Mouse (Mus musculus): Measurements from ENCODE around the gene Fam166b. TPM values are rescaled to one million over a fixed set of nuclear protein-coding genes. Genes with fewer than 3 reads are reported as not detected.

Fam166b gene
- total and polyA plus RNA-seq, 3 experiments = not detected

DNA sequence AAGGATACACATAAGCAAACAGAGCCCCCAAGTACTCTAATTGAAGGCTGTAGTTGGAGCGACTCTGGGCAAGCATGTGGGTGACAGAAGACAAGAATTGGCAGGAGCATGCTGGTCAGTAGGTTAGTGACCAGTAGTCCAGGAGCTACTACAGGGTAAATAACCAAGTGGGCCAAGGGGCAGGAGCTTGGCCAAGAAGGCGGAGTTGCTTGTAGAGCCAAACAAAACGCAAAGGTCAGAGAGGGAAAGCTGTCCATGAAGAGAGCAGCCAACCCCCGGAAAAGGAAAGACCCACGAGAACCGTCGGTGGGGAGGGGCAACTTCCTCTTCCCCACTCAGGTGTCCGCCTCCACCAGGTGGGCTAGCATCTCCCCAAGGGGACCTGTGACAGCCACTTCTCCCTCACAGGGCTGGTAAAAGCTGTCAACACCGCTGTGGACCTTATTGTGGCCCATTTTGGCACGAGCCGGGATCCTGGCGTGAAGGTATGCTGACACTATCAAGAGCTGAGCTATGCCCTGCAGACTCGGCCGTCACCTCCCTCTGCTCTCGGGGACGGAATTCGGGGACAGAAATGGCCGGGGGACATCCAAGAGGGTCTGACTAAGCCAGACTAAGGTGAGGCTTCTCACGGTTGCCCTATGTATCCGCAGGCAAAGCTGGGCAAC, 5.5 kb downstream of the Fam166b start:
- TF ChIP-seq SIN3A (IDR thresholded peaks at IDR 0.05; ENCODE audit: low read length) (no peak), ETS1 (conservative IDR thresholded peaks at IDR 0.05; ENCODE audit: low read depth, low read length) (no peak), IRF4 (IDR thresholded peaks at IDR 0.05; ENCODE audit: low read depth, low read length) (no peak), TCF12 (IDR thresholded peaks at IDR 0.05; ENCODE audit: low read depth, low read length) (no peak), USF1 (IDR thresholded peaks at IDR 0.05; ENCODE audit: low read depth, low read length) (no peak), ZNF384 (IDR thresholded peaks at IDR 0.05; ENCODE audit: low read depth, low read length) (no peak), MYC (IDR thresholded peaks at IDR 0.05; ENCODE audit: low read depth, low read length) (no peak), BHLHE40 (IDR thresholded peaks at IDR 0.05; ENCODE audit: low read depth, low read length) (no peak), MAZ (IDR thresholded peaks at IDR 0.05; ENCODE audit: low read depth, low read length) (no peak), CTCF (conservative IDR thresholded peaks at IDR 0.05 in 1 of 2, IDR thresholded peaks at IDR 0.05 in 1 of 2; ENCODE audit: low read depth in 2 of 2, low read length in 2 of 2) (no peak), KAT2A (IDR thresholded peaks at IDR 0.05; ENCODE audit: insufficient replicate concordance, low read length) (no peak), TBP (conservative IDR thresholded peaks at IDR 0.05; ENCODE audit: low read depth, low read length) (no peak), ZKSCAN1 (IDR thresholded peaks at IDR 0.05; ENCODE audit: borderline replicate concordance, low read depth, low read length) (no peak), NELFE (IDR thresholded peaks at IDR 0.05; ENCODE audit: low read depth, low read length) (no peak), JUND (conservative IDR thresholded peaks at IDR 0.05; ENCODE audit: low read depth, low read length) (no peak), ZC3H11A (IDR thresholded peaks at IDR 0.05; ENCODE audit: low read depth, low read length) (no peak)
- in situ Hi-C loops (cut with MboI; ENCODE audit: low pct_ligation_motif_present, low pct_unique_long_range_greater_than_20kb, low sequenced_read_pairs) = loop anchor here (5.0 to 25.0 kb wide), 2 partner anchors 161 to 336 kb away; no protein-coding TSS in a partner anchor

DNA sequence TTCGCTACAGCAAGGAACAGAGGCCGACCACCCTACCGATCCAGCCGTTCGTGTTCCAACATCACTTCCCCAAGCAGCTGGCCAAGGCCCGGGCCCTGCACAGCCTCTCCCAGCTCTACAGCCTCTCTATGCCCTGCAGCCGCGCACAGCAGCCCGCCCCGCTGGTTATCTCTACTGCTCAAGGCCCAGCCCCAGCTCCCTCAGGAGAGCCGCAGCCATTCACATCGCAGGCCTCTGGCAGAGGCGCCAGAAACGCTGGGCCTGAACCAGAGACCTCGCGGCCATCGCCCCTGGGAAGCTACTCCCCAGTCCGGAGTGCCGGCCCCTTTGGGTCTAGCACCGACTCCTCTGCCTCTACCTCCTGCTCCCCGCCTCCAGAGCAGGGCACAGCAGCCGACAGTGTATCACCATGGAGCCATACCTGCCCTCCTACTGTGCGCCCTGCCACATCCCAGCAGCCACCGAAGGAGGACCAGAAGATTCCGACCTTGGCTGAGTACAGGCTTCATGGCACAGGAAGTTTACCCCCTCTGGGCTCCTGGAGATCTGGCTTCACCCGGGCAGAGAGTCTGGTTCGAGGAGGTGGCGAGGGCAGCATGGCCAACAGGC, 7.2 kb downstream of the Fam166b start:
- Histone ChIP-seq H3K4me1 (ENCODE audit: control insufficient read depth in 1 of 2, insufficient read depth in 2 of 2) (peaks cover 5 to 38% of the 10 kb centered on the region in 2 experiments), H3K79me2 (replicated peaks; ENCODE audit: control insufficient read depth, extremely low read depth, insufficient read depth, poor library complexity, severe bottlenecking) (no peaks in the 10 kb centered on the region), H3K4me3 (replicated peaks in 1 of 3; ENCODE audit: low read depth in 2 of 3, low read length in 2 of 3, poor library complexity in 1 of 3) (no peak overlapping the region), H3K36me3 (replicated peaks in 1 of 2; ENCODE audit: control insufficient read depth in 1 of 2, insufficient read depth in 1 of 2, low read length in 1 of 2) (no peaks in the 10 kb centered on the region), H3K4me2 (ENCODE audit: insufficient read depth, low read depth, poor library complexity, severe bottlenecking) (no peak overlapping the region), H3K27ac (ENCODE audit: insufficient read depth, low read depth) (no peak overlapping the region), H3K9me3 (replicated peaks; ENCODE audit: low read length) (no peaks in the 10 kb centered on the region), H3K27me3 (replicated peaks) (peaks cover 50% of the 10 kb centered on the region), H3K9ac (ENCODE audit: insufficient read depth, low read depth) (no peak overlapping the region)
- TF ChIP-seq ETS1 (conservative IDR thresholded peaks at IDR 0.05; ENCODE audit: low read depth, low read length) = no peak
- no peak for TF ChIP-seq POLR2A (IDR thresholded peaks at IDR 0.05; ENCODE audit: low read depth, low read length)
- TF ChIP-seq POLR2AphosphoS2 (IDR thresholded peaks at IDR 0.05; ENCODE audit: low read depth, low read length) = no peak
- no peak for TF ChIP-seq MAX (IDR thresholded peaks at IDR 0.05; ENCODE audit: low read length)
- no peak for TF ChIP-seq CHD1 (IDR thresholded peaks at IDR 0.05; ENCODE audit: low read depth, low read length)
- no peak for TF ChIP-seq ZNF384 (IDR thresholded peaks at IDR 0.05; ENCODE audit: low read depth, low read length)
- no peak for TF ChIP-seq ZC3H11A (IDR thresholded peaks at IDR 0.05; ENCODE audit: low read depth, low read length)
- no peak for TF ChIP-seq SMC3 (IDR thresholded peaks at IDR 0.05; ENCODE audit: low read depth, low read length)
- TF ChIP-seq TCF12 (IDR thresholded peaks at IDR 0.05; ENCODE audit: low read depth, low read length) = no peak
- DNase-seq (ENCODE audit: extremely low read depth) = no peak
- in situ Hi-C loops (cut with MboI; ENCODE audit: low pct_ligation_motif_present, low pct_unique_long_range_greater_than_20kb, low sequenced_read_pairs) (loop anchor here (5.0 to 25.0 kb wide), 2 partner anchors 159 to 334 kb away; no protein-coding TSS in a partner anchor), dilution Hi-C loops (cut with MboI; ENCODE audit: extremely low pct_ligation_motif_present, extremely low pct_unique_long_range_greater_than_20kb, low sequenced_read_pairs) (no loop called here)

More for the DNA sequence above, 5.5 kb downstream of the Fam166b start:
- Histone ChIP-seq H3K9ac (ENCODE audit: insufficient read depth, low read depth) (no peak overlapping the region), H3K4me2 (ENCODE audit: insufficient read depth, low read depth, poor library complexity, severe bottlenecking) (no peak overlapping the region), H3K27ac (ENCODE audit: insufficient read depth, low read depth) (no peak overlapping the region), H3K4me3 (replicated peaks in 1 of 3; ENCODE audit: low read depth in 2 of 3, low read length in 2 of 3, poor library complexity in 1 of 3) (no peak overlapping the region), H3K4me1 (ENCODE audit: control insufficient read depth in 1 of 2, insufficient read depth in 2 of 2) (peaks cover 5 to 38% of the 10 kb centered on the region in 2 experiments), H3K79me2 (replicated peaks; ENCODE audit: control insufficient read depth, extremely low read depth, insufficient read depth, poor library complexity, severe bottlenecking) (no peaks in the 10 kb centered on the region), H3K9me3 (replicated peaks; ENCODE audit: low read length) (no peaks in the 10 kb centered on the region), H3K27me3 (replicated peaks) (peaks cover 66% of the 10 kb centered on the region), H3K36me3 (replicated peaks in 1 of 2; ENCODE audit: control insufficient read depth in 1 of 2, insufficient read depth in 1 of 2, low read length in 1 of 2) (no peaks in the 10 kb centered on the region)
- dilution Hi-C loops (cut with MboI; ENCODE audit: extremely low pct_ligation_motif_present, extremely low pct_unique_long_range_greater_than_20kb, low sequenced_read_pairs) = no loop called here
- DNase-seq (ENCODE audit: extremely low read depth) = no peak
